Mouse (Mus musculus): ENCODE results near the gene Cenpq. TPM values are rescaled to one million over a fixed set of nuclear protein-coding genes. Genes with fewer than 3 reads are reported as not detected.

Gene Cenpq
- polyA plus RNA-seq, 1 experiment: 0.34 TPM

GRCm38 (mm10) chr17:40874701-40875100 lies 60.1 kb downstream of the Cenpq start:
- H3K4me3 ChIP-seq (replicated peaks): no peak overlapping the region
- no peaks in the 10 kb centered on the region for H3K36me3 ChIP-seq (ENCODE audit: control insufficient read depth)
- peaks cover under 1% of the 10 kb centered on the region; the same call in 1 of the 2 replicates for H3K27me3 ChIP-seq (ENCODE audit: control insufficient read depth)
- TF ChIP-seq TAL1 (IDR thresholded peaks at IDR 0.05; ENCODE audit: low read length) (no peak), GATA1 (IDR thresholded peaks at IDR 0.05; ENCODE audit: low read length) (no peak)
- no peaks in the 10 kb centered on the region for H3K9me3 ChIP-seq (ENCODE audit: control insufficient read depth, low read length)
- peaks cover 9% of the 10 kb centered on the region for H3K4me1 ChIP-seq (ENCODE audit: control insufficient read depth)

- no peak overlapping the region for H3K4me3 ChIP-seq (replicated peaks)
Measured at GRCm38 (mm10) chr17:40873582-40874011, 61.2 kb downstream of the Cenpq start.

More at GRCm38 (mm10) chr17:40873582-40874011, 61.2 kb downstream of the Cenpq start:
- Histone ChIP-seq H3K9me3 (ENCODE audit: control insufficient read depth, low read length) (no peaks in the 10 kb centered on the region), H3K4me1 (ENCODE audit: control insufficient read depth) (peaks cover 8% of the 10 kb centered on the region), H3K27me3 (ENCODE audit: control insufficient read depth) (no peaks in the 10 kb centered on the region), H3K36me3 (ENCODE audit: control insufficient read depth) (no peaks in the 10 kb centered on the region)
- TF ChIP-seq TAL1 (IDR thresholded peaks at IDR 0.05; ENCODE audit: low read length) (no peak), GATA1 (IDR thresholded peaks at IDR 0.05; ENCODE audit: low read length) (no peak)

Other genes with a start within 250 kb of the Cenpq start
- not detected in 2 replicates for gene Esp1, start 207.9 kb downstream of the Cenpq start, polyA plus RNA-seq (2012)
- gene Crisp2, start 128.0 kb downstream of the Cenpq start, polyA plus RNA-seq (2012): not detected in 2 replicates
- 6.6 and 13.1 TPM in 2 replicates for gene Rhag, start 123.9 kb downstream of the Cenpq start, polyA plus RNA-seq (2012)
- gene 9130008F23Rik, start 54.5 kb downstream of the Cenpq start, polyA plus RNA-seq (2012): 0.14 TPM in 1 of 2 replicates, not detected in the other
- not detected in 2 replicates for gene Glyatl3, start 20.7 kb downstream of the Cenpq start, polyA plus RNA-seq (2012)
- gene Mut, start 362 bp downstream of the Cenpq start, polyA plus RNA-seq (2012): 0.08 and 0.41 TPM in 2 replicates